In the genomic region with DNA sequence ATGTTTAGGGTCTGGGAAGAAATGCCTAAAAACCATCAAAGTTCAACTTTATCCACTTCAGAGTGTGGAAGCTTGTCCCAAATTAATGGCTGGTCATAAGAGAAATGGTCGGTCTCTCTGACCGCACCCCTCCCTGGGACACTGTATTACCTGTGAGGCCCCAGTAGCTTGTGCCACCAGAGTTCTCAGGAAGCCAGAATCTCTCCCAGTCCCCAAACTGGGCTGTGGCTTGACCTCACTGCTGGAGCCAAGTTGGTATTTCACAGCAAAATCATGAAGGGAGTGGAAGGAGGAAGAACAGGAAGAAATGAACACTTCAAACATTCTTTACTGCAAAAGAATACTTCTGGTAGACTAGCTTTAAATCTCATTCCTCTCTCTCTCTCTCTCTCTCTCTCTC, we compare ENCODE assay signal across 8 mouse cellular contexts. TPM values are rescaled to one million over a fixed set of nuclear protein-coding genes. Genes with fewer than 3 reads are reported as not detected.
DNase-seq lines count a peak whose midpoint lies in the region; ATAC-seq and TF ChIP-seq lines count a peak whose summit lies in the region.

No protein-coding gene starts in this region.

- H3K4me2 ChIP-seq in forebrain, postnatal 0 days (ENCODE audit: low read depth) = peak overlapping the region; percentile 69
- peak overlapping the region; percentile 92 for H3K4me2 ChIP-seq in liver, embryonic 16.5 days (ENCODE audit: low read depth, low read length)

- H3K9me3 ChIP-seq in forebrain, postnatal 0 days (ENCODE audit: low read length) = no peaks in the 10 kb centered on the region
- no peaks in the 10 kb centered on the region for H3K9me3 ChIP-seq in liver, embryonic 16.5 days (replicated peaks; ENCODE audit: control insufficient read depth, low read length)

- H3K27ac ChIP-seq in forebrain, postnatal 0 days (ENCODE audit: low read depth, low read length) = peak overlapping the region; percentile 98
- peak overlapping the region; percentile 46; the same call in 1 of the 2 replicates for H3K27ac ChIP-seq in liver, embryonic 16.5 days (ENCODE audit: low read length)

- peak overlapping the region; percentile 56 for H3K4me3 ChIP-seq in forebrain, postnatal 0 days (ENCODE audit: low read depth, low read length)
- peak overlapping the region; percentile 91; the same call in 1 of the 2 replicates for H3K4me3 ChIP-seq in liver, embryonic 16.5 days (ENCODE audit: low read depth, low read length)

- peaks cover 16% of the 10 kb centered on the region; the same call in 1 of the 2 replicates for H3K4me1 ChIP-seq in forebrain, postnatal 0 days (ENCODE audit: insufficient read depth)
- H3K4me1 ChIP-seq in liver, embryonic 16.5 days (ENCODE audit: control insufficient read depth, low read depth, low read length) = peaks cover 21% of the 10 kb centered on the region

- peak; percentile 92 for DNase-seq in heart, adult 11 months
- no peak for DNase-seq in heart, adult 8-10 months (ENCODE audit: low spot score)
- DNase-seq in Muller cell, postnatal 12 days (ENCODE audit: inconsistent ontology term) = peak; percentile 71
- DNase-seq in forebrain, postnatal 0 days = peak; percentile 52
- no peak for DNase-seq in thymus, postnatal 10 days (ENCODE audit: low spot score in 2 of 2)
- DNase-seq in frontal cortex, postnatal 25 days (ENCODE audit: low spot score in 2 of 2) = no peak

- no peaks in the 10 kb centered on the region for H3K36me3 ChIP-seq in forebrain, postnatal 0 days (ENCODE audit: insufficient read depth)
- H3K36me3 ChIP-seq in liver, embryonic 16.5 days (ENCODE audit: control insufficient read depth, insufficient read depth) = no peaks in the 10 kb centered on the region

- H3K27me3 ChIP-seq in forebrain, postnatal 0 days (ENCODE audit: insufficient read depth, low read length) = no peaks in the 10 kb centered on the region
- no peaks in the 10 kb centered on the region; the same call in none of the 2 replicates for H3K27me3 ChIP-seq in liver, embryonic 16.5 days (ENCODE audit: control insufficient read depth, insufficient read depth, low read depth, low read length)

- TF ChIP-seq CTCF in forebrain, postnatal 0 days (IDR thresholded peaks at IDR 0.05; ENCODE audit: low read depth) = no peak

- WGBS in forebrain, postnatal 0 days = 30% methylated on average over 2 of the region's 2 CpGs
- WGBS in liver, embryonic 16.5 days (ENCODE audit: insufficient replicate concordance) = 33% methylated on average over 2 of the region's 2 CpGs

- no peak for ATAC-seq in forebrain, postnatal 0 days
- no peak for ATAC-seq in liver, embryonic 16.5 days (ENCODE audit: low read depth)
- ATAC-seq in frontal cortex, adult (ENCODE audit: low TSS enrichment) = no peak

- H3K9ac ChIP-seq in forebrain, postnatal 0 days = peak overlapping the region; percentile 95
- no peak overlapping the region for H3K9ac ChIP-seq in liver, embryonic 16.5 days (ENCODE audit: low read depth, low read length)

RNA-seq across cellular contexts. Expression of gene Zeb2, which starts 9.6 kb away (rescaled TPM):
- total RNA-seq in heart, adult 8-10 months (2022) = 10 to 100 TPM; 41.1 to 54.9 (median 50.8) TPM
- total RNA-seq in forebrain, postnatal 0 days (2014; rRNA removed) = 150 and 186 TPM in 2 replicates
- 47.7 and 50.6 TPM in 2 replicates for polyA plus RNA-seq in forebrain, postnatal 0 days (2015; fragmentation: Nextera tagmentation; extraction: Ambion mirVana)
- polyA plus RNA-seq in liver, embryonic 16.5 days (2015; fragmentation: Nextera tagmentation; extraction: Ambion mirVana) = 12.1 and 12.5 TPM in 2 replicates

Comparison
In these comparisons a context has a peak if more than half of its experiments do, and no peak if none do; other contexts are left out.
1. DNase-seq: peak in heart, adult 11 months (single experiment), Muller cell, postnatal 12 days (single experiment) and forebrain, postnatal 0 days (single experiment); none in heart, adult 8-10 months (single experiment), thymus, postnatal 10 days (0 of 2) and frontal cortex, postnatal 25 days (0 of 2).